Mouse (Mus musculus): ENCODE data around the gene Mas1.

Mas1 gene

DNA sequence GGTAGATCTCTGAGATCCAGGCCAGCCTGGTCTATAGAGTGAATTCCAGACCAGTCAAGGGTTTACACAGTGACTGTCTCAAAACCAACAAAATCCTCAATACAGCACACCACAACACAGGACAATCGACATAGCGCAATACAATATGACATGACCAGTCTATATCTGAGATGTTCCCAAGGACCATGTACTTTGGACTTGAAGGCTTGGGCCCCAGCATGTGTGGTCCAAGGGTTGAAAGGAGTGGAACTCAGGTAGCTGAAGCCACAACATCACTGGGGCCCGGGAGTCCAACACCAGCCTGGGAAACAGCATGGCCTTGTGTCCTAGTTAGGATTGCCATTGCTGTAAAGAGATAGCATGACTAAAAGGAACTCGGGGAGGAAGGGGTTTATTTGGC, 35.3 kb downstream of the Mas1 start:
- in situ Hi-C loops (cut with MboI; ENCODE audit: low sequenced_read_pairs), result no loop called here

DNA sequence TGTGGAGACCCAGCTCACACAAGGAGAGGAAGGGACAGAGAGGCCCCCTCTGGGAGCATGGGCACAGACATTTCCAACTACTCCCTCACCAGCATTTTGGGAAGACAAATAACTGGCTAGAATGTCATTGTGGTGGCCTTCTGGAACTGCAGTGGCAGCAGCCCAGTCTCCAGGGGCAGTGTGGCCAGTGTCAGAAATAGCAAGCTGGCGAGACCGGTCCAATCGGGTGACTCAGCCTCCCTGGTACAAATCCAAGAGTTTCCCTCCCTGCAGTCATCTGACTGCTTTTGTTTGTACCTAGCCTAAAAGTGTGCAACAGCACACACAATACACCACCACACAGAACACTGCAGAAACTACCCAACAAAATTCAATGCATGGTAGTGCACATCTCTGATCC, 35.7 kb downstream of the Mas1 start:
- in situ Hi-C loops (cut with MboI; ENCODE audit: low sequenced_read_pairs), result no loop called here

DNA sequence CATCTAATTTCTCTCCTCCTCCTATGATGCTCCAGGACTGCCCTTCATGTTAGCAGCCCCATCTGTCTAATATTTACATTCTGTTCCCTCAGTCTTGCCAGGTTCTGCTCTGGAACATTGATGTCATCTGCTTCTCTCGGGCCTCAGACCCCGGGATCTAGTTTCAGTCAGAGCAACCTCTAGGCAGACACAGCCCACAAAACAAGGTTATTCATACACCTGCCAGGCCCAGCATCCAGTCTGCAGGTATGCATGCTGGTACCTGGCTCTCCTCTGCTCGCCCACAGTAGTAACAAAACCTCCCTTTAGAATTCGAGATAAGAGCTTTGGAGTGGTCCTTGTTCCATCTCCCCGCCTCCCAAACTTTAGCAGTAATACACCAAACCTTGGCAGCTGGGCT, 37.6 kb downstream of the Mas1 start:
- in situ Hi-C loops (cut with MboI; ENCODE audit: low sequenced_read_pairs), result no loop called here

GRCm38 (mm10) chr17:12815885-12816284, 52.1 kb downstream of the Mas1 start:
- in situ Hi-C loops (cut with MboI; ENCODE audit: low sequenced_read_pairs), result loop anchor here (25.0 kb wide), 2 partner anchors 279 to 404 kb away; no protein-coding TSS in a partner anchor

- in situ Hi-C loops (cut with MboI; ENCODE audit: low sequenced_read_pairs), result loop anchor here (25.0 kb wide), 2 partner anchors 277 to 402 kb away; no protein-coding TSS in a partner anchor
Measured at GRCm38 (mm10) chr17:12814502-12814901, 53.4 kb downstream of the Mas1 start.

DNA sequence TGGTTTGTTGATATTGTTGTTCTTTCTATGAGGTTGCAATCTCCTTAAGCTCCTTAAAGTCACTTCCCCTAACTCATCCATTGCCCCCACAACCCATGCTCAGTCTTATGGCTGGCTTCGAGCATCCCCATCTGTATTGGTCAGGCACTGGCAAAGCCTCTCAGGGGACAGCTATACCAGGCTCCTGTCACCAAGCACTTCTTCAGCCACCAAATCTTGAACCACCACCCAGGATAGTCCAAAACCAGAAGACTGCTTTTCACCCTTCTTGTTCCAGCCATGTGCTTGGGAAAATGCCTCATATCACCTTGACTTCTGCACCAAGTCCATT, 57.0 kb downstream of the Mas1 start:
- in situ Hi-C loops (cut with MboI; ENCODE audit: low sequenced_read_pairs), result loop anchor here (25.0 kb wide), 2 partner anchors 274 to 399 kb away; no protein-coding TSS in a partner anchor

GRCm38 (mm10) chr17:12810103-12810972, 57.6 kb downstream of the Mas1 start:
- in situ Hi-C loops (cut with MboI; ENCODE audit: low sequenced_read_pairs), result loop anchor here (25.0 kb wide), 2 partner anchors 273 to 398 kb away; no protein-coding TSS in a partner anchor

DNA sequence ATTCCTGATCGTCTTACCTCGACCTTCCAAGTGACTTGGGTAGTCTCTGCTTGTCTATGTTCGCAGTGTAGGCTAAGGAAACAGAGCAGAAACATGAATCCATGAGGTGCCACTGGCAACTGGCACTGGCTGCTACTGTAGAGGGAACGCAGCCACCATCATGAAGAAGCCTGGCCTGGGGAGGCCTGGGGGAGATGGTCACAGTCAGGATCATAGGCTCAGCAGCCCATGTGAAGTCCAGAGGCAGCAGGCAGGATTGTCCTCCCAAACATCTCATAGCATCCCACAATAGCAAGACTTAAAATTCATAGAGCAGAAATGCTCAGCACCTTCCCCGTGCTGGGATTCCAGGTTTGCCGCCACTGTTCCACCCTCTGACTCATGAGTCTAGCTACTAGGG, 59.1 kb downstream of the Mas1 start:
- in situ Hi-C loops (cut with MboI; ENCODE audit: low sequenced_read_pairs), result loop anchor here (25.0 kb wide), 2 partner anchors 272 to 397 kb away; no protein-coding TSS in a partner anchor

DNA sequence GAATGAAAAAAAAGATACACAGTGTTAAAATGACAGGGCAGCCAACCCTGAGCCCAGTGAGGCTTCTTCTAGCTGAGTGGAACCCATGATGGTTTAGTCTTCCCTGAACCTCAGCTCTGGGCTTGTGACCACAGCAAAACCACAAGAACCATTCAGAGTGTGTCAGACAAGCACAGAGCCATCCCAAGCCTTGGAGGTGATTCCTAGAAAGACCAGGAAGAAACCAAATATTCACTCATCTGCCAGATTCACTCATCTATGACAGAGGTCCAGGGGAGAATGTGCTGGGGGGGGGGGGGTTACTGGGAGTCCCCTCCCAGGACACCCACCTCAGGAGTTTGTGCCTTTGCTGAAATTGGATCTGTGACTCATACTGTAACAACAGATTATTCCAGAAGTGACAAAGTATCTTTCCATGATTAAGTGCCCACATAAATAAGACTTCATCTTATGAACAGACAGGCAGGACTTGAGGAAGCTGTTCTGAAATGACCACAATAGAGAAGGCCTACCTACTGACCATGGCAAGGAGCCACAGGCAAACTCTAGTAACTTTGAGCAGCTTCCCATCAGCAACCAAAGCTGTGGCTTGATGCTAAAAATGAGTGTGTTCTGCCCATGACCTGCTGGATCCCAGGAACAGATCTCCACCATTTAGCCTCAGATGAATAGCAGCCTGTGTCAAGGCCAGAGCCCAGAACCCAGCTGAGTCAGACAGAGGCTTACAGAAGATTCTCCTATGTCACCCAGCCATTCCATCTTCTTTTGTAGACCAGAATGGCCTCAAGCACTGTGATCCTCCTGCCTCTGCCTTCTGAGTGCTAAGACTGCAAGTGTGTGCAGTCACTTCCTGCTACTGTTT, 63.1 kb downstream of the Mas1 start:
- in situ Hi-C loops (cut with MboI; ENCODE audit: low sequenced_read_pairs), result loop anchor here (25.0 kb wide), 2 partner anchors 268 to 393 kb away; no protein-coding TSS in a partner anchor

DNA sequence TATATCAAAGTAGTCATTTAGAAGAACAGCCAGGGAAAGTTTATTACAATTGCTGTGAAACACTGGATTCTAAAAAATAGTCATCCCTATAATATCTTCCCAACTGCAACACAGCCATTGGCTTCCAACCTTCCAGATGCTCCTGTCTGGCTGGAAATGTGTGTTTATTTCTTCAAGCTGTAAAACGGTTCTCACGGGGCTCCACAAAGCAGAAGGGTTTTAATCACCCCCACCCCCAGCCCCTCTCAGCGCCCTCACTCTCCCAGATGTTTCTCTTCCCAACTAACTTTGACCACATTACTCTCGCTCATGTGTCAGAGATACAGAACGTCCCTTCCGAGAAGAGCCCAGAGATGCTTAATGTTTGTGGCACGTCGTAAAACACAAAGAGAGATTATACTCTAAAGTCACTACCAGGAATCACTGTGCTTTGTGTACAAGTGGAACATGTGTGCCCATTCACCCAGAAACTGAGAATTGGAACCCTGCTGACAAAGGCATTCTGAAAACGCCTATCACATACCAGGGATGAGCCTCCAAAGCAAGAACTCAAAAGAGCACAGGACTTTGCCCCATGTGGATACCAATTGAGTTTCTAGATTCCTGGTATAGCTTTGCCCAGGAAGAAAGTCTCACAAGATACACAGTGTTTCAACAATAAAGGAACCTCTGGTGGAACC, 65.9 kb downstream of the Mas1 start:
- in situ Hi-C loops (cut with MboI; ENCODE audit: low sequenced_read_pairs), result loop anchor here (25.0 kb wide), 2 partner anchors 265 to 390 kb away; no protein-coding TSS in a partner anchor

- in situ Hi-C loops (cut with MboI; ENCODE audit: low sequenced_read_pairs), result loop anchor here (25.0 kb wide), 2 partner anchors 262 to 387 kb away; no protein-coding TSS in a partner anchor
Measured at GRCm38 (mm10) chr17:12799368-12800275, 68.3 kb downstream of the Mas1 start.

- in situ Hi-C loops (cut with MboI; ENCODE audit: low sequenced_read_pairs), result no loop called here
Measured at GRCm38 (mm10) chr17:12798571-12798970, 69.4 kb downstream of the Mas1 start.

- in situ Hi-C loops (cut with MboI; ENCODE audit: low sequenced_read_pairs), result no loop called here
Measured at GRCm38 (mm10) chr17:12797427-12798029, 70.4 kb downstream of the Mas1 start.

DNA sequence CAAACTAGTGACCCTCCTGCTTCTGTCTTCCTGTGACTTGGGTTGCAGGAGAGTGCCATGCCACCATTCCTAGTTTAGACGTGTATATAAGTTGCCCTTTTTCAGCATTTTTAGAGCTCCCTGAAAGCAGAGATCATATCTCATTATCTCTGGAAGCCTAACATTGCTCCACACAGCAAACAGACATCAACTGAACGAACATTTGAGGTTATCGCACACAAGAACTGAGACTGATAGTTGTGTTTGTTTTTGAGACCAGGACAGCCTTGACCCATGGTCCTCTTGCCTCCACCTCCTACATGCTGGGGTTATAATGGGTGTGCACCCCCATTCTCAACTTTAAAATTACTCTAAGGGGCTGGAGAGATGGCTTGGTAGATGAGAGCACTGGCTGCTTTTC, 71.3 kb downstream of the Mas1 start:
- in situ Hi-C loops (cut with MboI; ENCODE audit: low sequenced_read_pairs), result no loop called here

- in situ Hi-C loops (cut with MboI; ENCODE audit: low sequenced_read_pairs), result no loop called here
Measured at GRCm38 (mm10) chr17:12793660-12794406, 74.1 kb downstream of the Mas1 start.

GRCm38 (mm10) chr17:12792422-12793206, 75.3 kb downstream of the Mas1 start:
- in situ Hi-C loops (cut with MboI; ENCODE audit: low sequenced_read_pairs), result no loop called here

DNA sequence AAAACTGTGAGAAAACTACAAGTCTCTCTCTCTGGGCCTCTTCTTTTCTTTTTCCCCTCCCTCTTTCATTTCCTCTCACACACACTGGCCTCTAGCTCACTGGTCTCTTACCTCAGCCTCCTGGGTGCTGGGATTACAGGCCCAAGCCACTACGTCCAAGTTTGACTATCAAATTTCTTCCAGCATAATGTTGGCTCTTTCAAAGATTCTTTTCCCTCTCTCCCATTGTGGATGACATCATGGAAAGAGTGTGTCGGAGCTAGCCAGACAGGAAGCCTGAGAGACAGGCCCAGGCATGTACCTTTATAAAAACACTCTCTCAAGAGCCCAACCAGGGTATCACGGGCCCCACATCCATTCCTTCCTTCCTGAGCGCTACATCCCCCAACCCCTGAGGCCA, 76.5 kb downstream of the Mas1 start:
- in situ Hi-C loops (cut with MboI; ENCODE audit: low sequenced_read_pairs), result no loop called here

DNA sequence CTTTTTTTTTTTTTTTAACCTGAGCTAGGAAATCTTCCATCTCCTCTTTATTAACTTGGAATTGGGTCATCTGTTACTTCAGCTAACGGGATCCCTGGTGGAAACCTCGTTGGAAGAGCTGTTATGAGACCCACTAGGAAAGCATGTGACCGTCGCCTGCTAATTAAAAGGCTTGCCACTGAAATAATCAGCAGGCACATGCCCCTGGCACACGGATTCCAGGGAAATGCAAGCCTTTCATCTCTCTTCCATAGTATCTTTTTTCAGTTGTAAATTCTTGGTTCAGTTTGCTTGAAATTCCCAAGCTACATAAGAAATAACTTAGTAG, 76.9 kb downstream of the Mas1 start:
- in situ Hi-C loops (cut with MboI; ENCODE audit: low sequenced_read_pairs), result no loop called here
